Mouse (Mus musculus): ENCODE data around the gene Slc13a5. TPM values are rescaled to one million over a fixed set of nuclear protein-coding genes. Genes with fewer than 3 reads are reported as not detected.

Slc13a5 gene
- total and polyA plus RNA-seq, 3 experiments, result not detected

GRCm38 (mm10) chr11:72287126-72287525, 20.1 kb upstream of the Slc13a5 start:
- dilution Hi-C loops (cut with MboI; ENCODE audit: extremely low pct_ligation_motif_present, extremely low pct_unique_long_range_greater_than_20kb, low sequenced_read_pairs) (no loop called here), in situ Hi-C loops (cut with MboI; ENCODE audit: low pct_ligation_motif_present, low pct_unique_long_range_greater_than_20kb, low sequenced_read_pairs) (no loop called here)
- Histone ChIP-seq H3K9me3 (replicated peaks; ENCODE audit: low read length) (no peaks in the 10 kb centered on the region), H3K4me1 (ENCODE audit: control insufficient read depth in 1 of 2, insufficient read depth in 2 of 2) (no peaks in the 10 kb centered on the region), H3K9ac (ENCODE audit: insufficient read depth, low read depth) (no peak overlapping the region), H3K36me3 (replicated peaks in 1 of 2; ENCODE audit: control insufficient read depth in 1 of 2, insufficient read depth in 1 of 2, low read length in 1 of 2) (no peaks in the 10 kb centered on the region), H3K27me3 (replicated peaks) (peaks cover 9% of the 10 kb centered on the region), H3K27ac (ENCODE audit: insufficient read depth, low read depth) (no peak overlapping the region), H3K4me2 (ENCODE audit: insufficient read depth, low read depth, poor library complexity, severe bottlenecking) (no peak overlapping the region), H3K79me2 (replicated peaks; ENCODE audit: control insufficient read depth, extremely low read depth, insufficient read depth, poor library complexity, severe bottlenecking) (no peaks in the 10 kb centered on the region), H3K4me3 (replicated peaks in 1 of 3; ENCODE audit: low read depth in 2 of 3, low read length in 2 of 3, poor library complexity in 1 of 3) (no peak overlapping the region)
- TF ChIP-seq NRF1 (IDR thresholded peaks at IDR 0.05; ENCODE audit: low read depth, low read length), result no peak
- no peak for TF ChIP-seq USF1 (IDR thresholded peaks at IDR 0.05; ENCODE audit: low read depth, low read length)
- no peak for TF ChIP-seq MAFK (IDR thresholded peaks at IDR 0.05; ENCODE audit: insufficient replicate concordance, low read length)
- TF ChIP-seq MXI1 (IDR thresholded peaks at IDR 0.05; ENCODE audit: low read depth, low read length), result no peak
- TF ChIP-seq ZNF384 (IDR thresholded peaks at IDR 0.05; ENCODE audit: low read depth, low read length), result no peak
- no peak for TF ChIP-seq POLR2A (IDR thresholded peaks at IDR 0.05; ENCODE audit: low read depth, low read length)
- TF ChIP-seq ZC3H11A (IDR thresholded peaks at IDR 0.05; ENCODE audit: low read depth, low read length), result no peak
- no peak for TF ChIP-seq GABPA (IDR thresholded peaks at IDR 0.05; ENCODE audit: insufficient replicate concordance, low read depth, low read length)
- no peak for TF ChIP-seq CHD2 (IDR thresholded peaks at IDR 0.05; ENCODE audit: low read length)
- TF ChIP-seq HCFC1 (IDR thresholded peaks at IDR 0.05; ENCODE audit: low read depth, low read length), result no peak
- TF ChIP-seq ETS1 (conservative IDR thresholded peaks at IDR 0.05; ENCODE audit: low read depth, low read length), result no peak
- no peak for TF ChIP-seq UBTF (IDR thresholded peaks at IDR 0.05; ENCODE audit: low read depth, low read length)
- no peak for TF ChIP-seq MEF2A (IDR thresholded peaks at IDR 0.05; ENCODE audit: borderline replicate concordance, low read depth, low read length)
- no peak for TF ChIP-seq CTCF (conservative IDR thresholded peaks at IDR 0.05 in 1 of 2, IDR thresholded peaks at IDR 0.05 in 1 of 2; ENCODE audit: low read depth in 2 of 2, low read length in 2 of 2)
- no peak for TF ChIP-seq MAX (IDR thresholded peaks at IDR 0.05; ENCODE audit: low read length)
- TF ChIP-seq RAD21 (IDR thresholded peaks at IDR 0.05; ENCODE audit: low read depth, low read length), result no peak; the same call in 1 of the 2 replicates
- no peak for TF ChIP-seq MAZ (IDR thresholded peaks at IDR 0.05; ENCODE audit: low read depth, low read length)
- no peak for TF ChIP-seq ELF1 (IDR thresholded peaks at IDR 0.05; ENCODE audit: low read depth, low read length)
- TF ChIP-seq JUND (conservative IDR thresholded peaks at IDR 0.05; ENCODE audit: low read depth, low read length), result no peak
- no peak for DNase-seq (ENCODE audit: extremely low read depth)

- H3K9ac ChIP-seq (ENCODE audit: insufficient read depth, low read depth), result no peak overlapping the region
- no peak for DNase-seq (ENCODE audit: extremely low read depth)
- H3K9me3 ChIP-seq (replicated peaks; ENCODE audit: low read length), result no peaks in the 10 kb centered on the region
- no peak overlapping the region for H3K27ac ChIP-seq (ENCODE audit: insufficient read depth, low read depth)
- no peak overlapping the region for H3K4me2 ChIP-seq (ENCODE audit: insufficient read depth, low read depth, poor library complexity, severe bottlenecking)
- no peak for TF ChIP-seq NELFE (IDR thresholded peaks at IDR 0.05; ENCODE audit: low read depth, low read length)
- TF ChIP-seq ZKSCAN1 (IDR thresholded peaks at IDR 0.05; ENCODE audit: borderline replicate concordance, low read depth, low read length), result no peak
- TF ChIP-seq CTCF (conservative IDR thresholded peaks at IDR 0.05 in 1 of 2, IDR thresholded peaks at IDR 0.05 in 1 of 2; ENCODE audit: low read depth in 2 of 2, low read length in 2 of 2), result no peak
- no peaks in the 10 kb centered on the region for H3K4me1 ChIP-seq (ENCODE audit: control insufficient read depth in 1 of 2, insufficient read depth in 2 of 2)
- H3K36me3 ChIP-seq (replicated peaks in 1 of 2; ENCODE audit: control insufficient read depth in 1 of 2, insufficient read depth in 1 of 2, low read length in 1 of 2), result no peaks in the 10 kb centered on the region
- H3K4me3 ChIP-seq (replicated peaks in 1 of 3; ENCODE audit: low read depth in 2 of 3, low read length in 2 of 3, poor library complexity in 1 of 3), result no peak overlapping the region
- dilution Hi-C loops (cut with MboI; ENCODE audit: extremely low pct_ligation_motif_present, extremely low pct_unique_long_range_greater_than_20kb, low sequenced_read_pairs), result no loop called here
- H3K27me3 ChIP-seq (replicated peaks), result peaks cover 12% of the 10 kb centered on the region
- no peaks in the 10 kb centered on the region for H3K79me2 ChIP-seq (replicated peaks; ENCODE audit: control insufficient read depth, extremely low read depth, insufficient read depth, poor library complexity, severe bottlenecking)
- in situ Hi-C loops (cut with MboI; ENCODE audit: low pct_ligation_motif_present, low pct_unique_long_range_greater_than_20kb, low sequenced_read_pairs), result no loop called here
Observed at GRCm38 (mm10) chr11:72286651-72287050, 19.6 kb upstream of the Slc13a5 start.
